Mouse (Mus musculus) forebrain, embryonic 13.5 days (tissue): ENCODE results near the gene Myo5a. TPM values are rescaled to one million over a fixed set of nuclear protein-coding genes. Genes with fewer than 3 reads are reported as not detected.

Experiments used
- ATAC-seq: fragments of 200-750 bp; cut with Nextera tagmentation; 2 replicates; pipeline ENCODE4 v1.8.0; 2017
- H3K27ac ChIP-seq: fragments of 300-500 bp; sonication (generic); 2 replicates; pipeline ENCODE4 v1.5.1; 2015; ENCODE audit warnings: inconsistent platforms, mild to moderate bottlenecking, moderate library complexity
- H3K27me3 ChIP-seq: fragments of 300-500 bp; sonication (generic); 2 replicates; pipeline ENCODE4 v1.6.1; 2015; ENCODE audit warnings: mild to moderate bottlenecking, inconsistent platforms
- H3K36me3 ChIP-seq: fragments of 300-500 bp; sonication (generic); 2 replicates; pipeline ENCODE4 v1.6.1; 2015; ENCODE audit warnings: mild to moderate bottlenecking, inconsistent platforms; ENCODE audit not compliant: poor library complexity, severe bottlenecking
- H3K4me1 ChIP-seq: fragments of 300-500 bp; sonication (generic); 2 replicates; pipeline ENCODE4 v1.6.1; 2015; ENCODE audit warnings: inconsistent platforms
- H3K4me2 ChIP-seq: fragments of 300-500 bp; sonication (generic); 2 replicates; pipeline ENCODE4 v1.6.1; 2015; ENCODE audit warnings: inconsistent platforms, mild to moderate bottlenecking, moderate library complexity
- H3K4me3 ChIP-seq: fragments of 300-500 bp; sonication (generic); 2 replicates; pipeline ENCODE4 v1.5.1; 2015; ENCODE audit warnings: mild to moderate bottlenecking, inconsistent platforms
- H3K9ac ChIP-seq: fragments of 300-500 bp; sonication (generic); 2 replicates; pipeline ENCODE4 v1.6.1; 2015; ENCODE audit warnings: mild to moderate bottlenecking, inconsistent platforms
- H3K9me3 ChIP-seq: fragments of 300-500 bp; sonication (generic); replicated peaks from 2 replicates; pipeline ENCODE4 v1.6.1; 2016; ENCODE audit warnings: inconsistent platforms
- WGBS: fragments of 180-500 bp; shearing (Covaris S2); methylation state at CpG from one replicate; pipeline ENCODE4 v1.1.7; 2015; 5-methylcytosine and 5-hydroxymethylcytosine counted together
- polyA plus RNA-seq: library from polyadenylated mRNA; unstranded; fragments of >200 nt; fragmentation: Nextera tagmentation; extraction: Ambion mirVana; gene quantifications from 2 replicates; pipeline ENCODE4 v1.2.1, GENCODE M21; 2015

The Myo5a gene
- polyA plus RNA-seq, 1 experiment from 2014 or later: 26.9 TPM

DNA sequence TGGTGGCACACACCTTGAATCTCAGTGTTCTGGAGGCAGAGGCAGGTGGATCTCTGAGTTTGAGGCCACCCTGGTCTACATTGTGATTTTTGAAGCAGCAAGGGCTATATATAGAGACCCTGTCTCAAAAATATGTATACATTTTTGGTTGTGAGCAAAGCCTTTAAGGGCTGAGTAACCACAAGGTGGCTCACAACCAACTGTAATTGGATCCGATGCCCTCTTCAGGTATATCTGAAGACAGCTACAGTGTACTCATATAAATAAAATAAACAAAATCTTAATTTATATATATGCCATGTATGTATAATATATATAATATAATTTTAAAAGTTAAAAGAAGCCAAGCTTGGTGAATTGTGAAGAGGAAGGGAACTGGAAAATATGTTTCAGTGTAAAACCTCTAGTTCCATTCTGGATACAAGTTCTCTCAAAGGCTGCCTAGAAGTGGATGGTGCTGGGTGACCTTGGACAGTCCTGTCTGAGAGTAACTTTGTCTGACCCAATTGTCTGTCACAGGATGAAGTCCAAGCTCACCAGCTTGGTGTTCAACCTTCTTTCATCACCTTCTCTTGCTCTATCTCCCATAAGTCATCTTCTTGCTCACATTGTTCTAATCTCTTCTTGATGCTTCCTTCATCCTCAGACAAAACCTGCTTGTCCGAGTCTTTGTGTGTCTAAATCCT lies 28.8 kb upstream of the Myo5a start:
- peaks cover 20% of the 10 kb centered on the region for H3K4me1 ChIP-seq
- WGBS: 88% methylated on average over 2 of the region's 2 CpGs
- no peak for ATAC-seq

DNA sequence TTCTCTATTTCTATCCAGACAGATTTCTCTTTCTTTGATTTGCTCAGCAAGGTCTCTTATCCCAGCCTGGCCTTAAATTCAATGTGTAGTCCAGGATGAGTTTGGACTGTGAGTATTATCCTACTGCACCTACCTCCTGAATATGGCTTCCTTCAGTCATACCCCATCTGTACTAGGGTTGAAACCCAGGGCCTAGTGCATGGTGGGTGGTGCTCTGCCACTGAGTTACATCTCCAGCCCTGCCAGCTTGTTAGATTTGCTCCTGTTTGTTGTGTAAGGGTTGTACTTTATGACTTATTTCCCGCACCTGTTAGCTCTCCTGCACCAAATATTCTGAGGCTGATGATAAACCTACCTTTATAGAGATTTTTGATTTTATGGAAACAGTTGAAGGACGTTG lies 27.6 kb upstream of the Myo5a start:
- 97% methylated on average over 2 of the region's 2 CpGs for WGBS
- Histone ChIP-seq H3K4me1 (peaks cover 20% of the 10 kb centered on the region), H3K4me2 (no peak overlapping the region), H3K9me3 (no peaks in the 10 kb centered on the region), H3K27ac (no peak overlapping the region), H3K4me3 (no peak overlapping the region), H3K27me3 (no peaks in the 10 kb centered on the region), H3K36me3 (peaks cover 19% of the 10 kb centered on the region), H3K9ac (no peak overlapping the region)
- no peak for ATAC-seq

More for the DNA sequence above, 28.8 kb upstream of the Myo5a start:
- H3K4me3 ChIP-seq: no peak overlapping the region
- peaks cover 19% of the 10 kb centered on the region for H3K36me3 ChIP-seq
- H3K9ac ChIP-seq: no peak overlapping the region
- no peaks in the 10 kb centered on the region for H3K9me3 ChIP-seq
- no peak overlapping the region for H3K4me2 ChIP-seq
- no peaks in the 10 kb centered on the region for H3K27me3 ChIP-seq
- no peak overlapping the region for H3K27ac ChIP-seq

DNA sequence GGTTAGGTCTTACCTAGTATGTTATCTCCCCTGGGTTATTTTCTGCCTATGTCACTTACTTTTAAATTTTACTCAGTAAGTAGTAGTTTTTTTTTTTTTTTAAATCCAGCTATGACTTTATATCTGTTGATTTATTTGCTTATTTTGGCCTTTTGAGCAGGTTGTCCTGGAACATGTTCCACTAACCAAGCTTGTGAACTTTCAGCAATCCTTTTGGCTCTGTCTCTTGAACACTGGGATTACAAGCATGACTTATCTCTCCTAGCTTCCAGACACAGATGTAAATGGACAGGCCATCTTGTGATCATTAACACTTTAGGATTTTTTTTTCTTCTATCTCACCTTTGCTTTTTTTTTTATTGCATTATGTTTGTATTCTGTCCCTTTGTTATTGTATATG lies 23.7 kb upstream of the Myo5a start:
- Histone ChIP-seq H3K9ac (no peak overlapping the region), H3K27ac (no peak overlapping the region), H3K4me3 (no peak overlapping the region), H3K36me3 (peaks cover 19% of the 10 kb centered on the region), H3K4me2 (no peak overlapping the region), H3K4me1 (0 out of 2 replicates have a peak, but pooled peaks cover 4% of the 10 kb centered on the region), H3K9me3 (no peaks in the 10 kb centered on the region), H3K27me3 (no peaks in the 10 kb centered on the region)
- no peak for ATAC-seq

DNA sequence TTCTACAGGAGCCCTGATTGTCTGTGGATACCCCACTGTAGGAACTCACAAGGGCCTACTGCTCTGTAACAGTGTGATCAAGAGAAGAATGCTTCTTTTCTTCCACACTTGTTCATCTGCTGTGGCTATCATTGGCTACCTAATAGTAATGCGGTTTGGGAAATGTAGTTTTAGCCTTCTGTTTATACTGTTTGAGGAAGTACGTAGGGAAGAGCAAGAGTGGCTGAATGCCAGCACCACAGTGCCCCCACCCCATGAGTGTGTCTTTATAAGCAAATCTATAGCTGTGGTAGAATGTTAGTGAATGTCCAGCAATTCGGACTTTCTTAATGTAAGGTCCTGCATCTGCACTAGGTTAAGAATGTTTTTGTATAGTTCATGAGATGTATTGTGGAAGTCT lies 21.7 kb upstream of the Myo5a start:
- Histone ChIP-seq H3K27me3 (no peaks in the 10 kb centered on the region), H3K9me3 (no peaks in the 10 kb centered on the region), H3K4me3 (no peak overlapping the region), H3K4me1 (0 out of 2 replicates have a peak, but pooled peaks cover 4% of the 10 kb centered on the region), H3K4me2 (no peak overlapping the region), H3K36me3 (peaks cover 9% of the 10 kb centered on the region; the same call in 1 of the 2 replicates), H3K9ac (no peak overlapping the region), H3K27ac (no peak overlapping the region)
- ATAC-seq: no peak
- 85% methylated on average over 3 of the region's 3 CpGs for WGBS

DNA sequence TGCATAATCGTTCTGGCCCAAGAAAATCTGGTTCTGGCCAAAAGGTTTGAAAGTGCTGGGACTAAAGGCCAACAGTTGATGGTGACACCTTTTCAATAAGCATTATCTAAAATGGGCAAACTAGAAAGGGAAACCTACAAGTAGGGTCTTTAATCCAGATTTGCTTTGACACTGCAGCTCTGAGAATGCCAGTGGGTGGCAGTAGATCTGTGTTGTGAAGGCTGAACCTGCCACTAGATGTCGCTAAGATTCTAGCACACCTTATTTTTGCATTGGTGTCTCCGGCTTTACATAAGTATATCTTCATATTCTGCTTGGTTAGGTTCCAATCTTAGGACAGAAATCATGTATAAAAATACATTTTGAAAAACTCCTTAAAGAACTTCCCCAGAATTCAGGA lies 20.8 kb upstream of the Myo5a start:
- H3K27me3 ChIP-seq: no peaks in the 10 kb centered on the region
- peak; percentile 61; the same call in 1 of the 2 replicates for ATAC-seq
- WGBS: 34% methylated on average over 3 of the region's 3 CpGs
- no peak overlapping the region for H3K9ac ChIP-seq
- 0 out of 2 replicates have a peak, but pooled peaks cover 4% of the 10 kb centered on the region for H3K4me1 ChIP-seq
- H3K9me3 ChIP-seq: no peaks in the 10 kb centered on the region
- no peak overlapping the region for H3K4me2 ChIP-seq
- H3K27ac ChIP-seq: no peak overlapping the region
- H3K4me3 ChIP-seq: no peak overlapping the region
- H3K36me3 ChIP-seq: peaks cover 8% of the 10 kb centered on the region; the same call in 1 of the 2 replicates

DNA sequence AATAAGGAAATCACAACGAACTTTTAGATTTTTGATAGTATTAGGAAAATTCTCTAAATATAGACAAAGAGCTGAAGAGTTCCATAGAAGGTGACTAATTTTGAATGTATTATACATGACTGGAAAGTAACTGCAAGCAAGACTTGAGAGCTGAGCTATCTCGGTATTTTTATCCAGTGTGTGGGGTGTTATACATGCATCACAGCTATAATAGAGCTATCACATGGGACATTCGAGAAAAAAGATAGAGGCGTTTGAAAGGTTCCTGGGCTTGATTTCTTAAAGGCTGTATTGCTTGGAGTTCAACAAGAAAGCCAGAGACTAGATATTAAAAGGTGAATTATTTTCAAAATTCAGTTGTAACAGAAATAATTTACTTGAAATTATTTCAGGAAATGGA lies 19.0 kb upstream of the Myo5a start:
- 92% methylated on average over 4 of the region's 4 CpGs for WGBS
- no peak overlapping the region for H3K9ac ChIP-seq
- H3K4me2 ChIP-seq: no peak overlapping the region
- 0 out of 2 replicates have a peak, but pooled peaks cover 4% of the 10 kb centered on the region for H3K4me1 ChIP-seq
- no peak for ATAC-seq
- H3K4me3 ChIP-seq: no peak overlapping the region
- no peaks in the 10 kb centered on the region for H3K9me3 ChIP-seq
- H3K36me3 ChIP-seq: peaks cover 6% of the 10 kb centered on the region
- H3K27me3 ChIP-seq: no peaks in the 10 kb centered on the region
- H3K27ac ChIP-seq: no peak overlapping the region

DNA sequence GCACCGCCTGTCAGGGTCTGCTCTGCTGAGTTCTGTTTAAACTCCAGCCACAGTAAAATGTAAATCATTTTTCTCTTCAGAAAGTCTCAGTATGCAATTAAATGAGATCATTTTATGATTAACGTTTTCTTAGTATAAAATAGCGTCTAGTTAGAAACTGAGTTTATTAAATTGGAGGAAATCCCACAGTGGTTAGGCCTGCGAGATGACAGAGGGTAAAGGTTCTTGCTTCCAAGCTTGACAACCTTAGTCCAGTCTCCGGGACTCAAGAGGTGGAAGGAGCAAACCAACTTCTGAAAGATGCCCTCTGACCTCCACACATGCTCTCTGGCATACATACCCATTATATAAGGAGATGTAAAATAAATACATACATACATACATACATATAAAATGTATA lies 15.8 kb upstream of the Myo5a start:
- no peak for ATAC-seq

DNA sequence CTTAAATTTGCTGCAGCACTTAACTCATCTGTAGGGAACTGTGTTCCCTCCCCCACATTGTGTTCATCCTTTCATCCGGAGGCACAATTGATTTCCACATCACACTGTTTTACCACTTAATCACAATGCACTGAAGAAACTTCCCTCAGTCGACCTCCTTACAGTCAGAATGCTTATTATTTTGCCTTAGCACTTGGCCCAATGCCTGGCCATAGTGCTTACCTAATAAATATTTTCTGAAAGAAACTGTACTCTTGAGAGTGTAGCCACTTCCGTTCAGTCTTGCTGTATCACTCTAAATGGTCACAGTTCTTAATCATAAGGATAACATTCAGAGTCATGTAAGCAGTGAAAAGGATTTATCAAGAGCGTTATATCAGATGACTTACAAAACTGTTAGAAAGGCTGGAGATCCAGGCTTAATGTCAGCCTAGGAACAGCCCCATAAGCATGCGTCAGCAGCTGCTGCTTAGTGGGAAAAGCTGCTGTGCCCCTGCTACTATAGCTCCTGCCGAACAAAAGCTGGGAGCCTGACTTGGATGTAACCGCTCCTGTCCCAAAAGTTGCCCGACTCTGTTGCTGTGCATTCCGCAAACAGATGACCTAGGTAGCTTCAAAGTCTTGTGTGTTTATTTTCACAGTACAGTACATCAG lies 6.0 kb upstream of the Myo5a start:
- 75% methylated on average over 9 of the region's 9 CpGs for WGBS

More for the DNA sequence above, 15.8 kb upstream of the Myo5a start:
- no peak overlapping the region for H3K4me3 ChIP-seq
- H3K27me3 ChIP-seq: no peaks in the 10 kb centered on the region
- no peaks in the 10 kb centered on the region for H3K9me3 ChIP-seq
- no peak overlapping the region for H3K9ac ChIP-seq
- WGBS: 92% methylated on average over 5 of the region's 5 CpGs
- no peak overlapping the region for H3K4me2 ChIP-seq
- H3K27ac ChIP-seq: no peak overlapping the region
- H3K4me1 ChIP-seq: no peaks in the 10 kb centered on the region
- peaks cover 31% of the 10 kb centered on the region for H3K36me3 ChIP-seq

DNA sequence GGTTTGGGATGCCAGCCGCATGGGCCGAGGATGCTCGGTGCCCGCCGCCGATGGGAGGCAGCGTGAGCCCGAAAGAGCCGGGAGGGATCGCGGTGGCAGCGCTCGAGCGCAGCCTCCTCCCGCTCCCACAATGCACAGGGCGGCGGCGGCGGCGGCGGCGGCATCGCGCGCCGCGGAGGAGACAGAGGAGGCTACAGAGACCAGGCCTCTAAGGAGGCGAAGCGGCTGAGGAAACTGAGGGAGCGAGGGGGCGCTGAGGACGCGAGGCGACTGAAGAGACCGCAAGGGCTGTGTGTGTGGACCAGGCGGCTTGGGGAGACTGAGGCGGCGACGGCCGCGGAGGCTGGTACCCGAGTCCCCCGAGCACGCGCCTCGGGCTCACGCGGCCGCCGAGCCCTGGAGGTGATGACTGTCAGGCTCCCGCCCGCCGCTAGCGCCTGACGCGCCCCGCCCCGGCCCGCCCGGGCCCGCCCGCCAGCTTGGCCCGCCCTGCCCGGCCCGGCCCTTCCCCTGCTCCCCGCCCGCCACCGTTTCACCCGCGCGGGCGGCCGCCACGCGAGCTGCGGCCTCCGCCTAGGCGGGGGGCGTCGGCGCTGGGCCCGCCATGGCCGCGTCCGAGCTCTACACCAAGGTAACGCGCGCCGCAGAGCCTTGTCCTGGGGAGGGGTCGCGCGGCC lies 352 bp downstream of the Myo5a start:
- Histone ChIP-seq H3K27ac (peak overlapping the region; percentile 96), H3K9ac (peak overlapping the region; percentile 97), H3K4me3 (peak overlapping the region; percentile 93), H3K4me2 (peak overlapping the region; percentile 65), H3K4me1 (peaks cover 27% of the 10 kb centered on the region), H3K36me3 (no peaks in the 10 kb centered on the region), H3K9me3 (no peaks in the 10 kb centered on the region), H3K27me3 (no peaks in the 10 kb centered on the region)
- under 1% methylated on average over 59 of the region's 92 CpGs for WGBS
- ATAC-seq: peak; percentile 97

More for the DNA sequence above, 6.0 kb upstream of the Myo5a start:
- Histone ChIP-seq H3K4me3 (no peak overlapping the region), H3K36me3 (peaks cover 2% of the 10 kb centered on the region), H3K4me1 (no peaks in the 10 kb centered on the region), H3K4me2 (no peak overlapping the region), H3K27ac (no peak overlapping the region), H3K9me3 (no peaks in the 10 kb centered on the region), H3K9ac (no peak overlapping the region), H3K27me3 (no peaks in the 10 kb centered on the region)
- no peak for ATAC-seq

DNA sequence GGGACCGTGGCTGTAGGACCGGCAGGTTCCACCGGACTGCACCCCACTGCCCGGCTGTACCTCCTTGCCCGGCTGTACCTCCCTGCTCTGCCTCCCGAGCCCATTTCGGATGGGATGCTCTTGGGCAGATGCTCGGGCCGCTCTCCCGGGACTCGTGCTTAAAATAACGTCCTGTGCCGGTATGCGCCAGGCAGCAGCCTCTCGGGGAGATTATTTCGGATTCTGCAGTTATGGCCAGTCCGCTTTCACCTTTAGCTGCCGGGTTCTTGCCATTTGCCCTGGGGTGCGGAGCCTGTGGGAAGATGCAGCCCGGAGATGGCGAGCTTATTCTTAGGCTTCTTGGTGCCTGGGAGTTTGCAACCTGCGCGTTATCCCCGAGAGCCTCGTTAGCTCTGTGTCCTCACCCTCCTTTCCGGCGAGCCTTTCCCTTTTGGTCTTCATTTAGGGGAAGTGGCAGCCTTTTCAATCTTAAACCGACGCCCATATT lies 934 bp downstream of the Myo5a start:
- Histone ChIP-seq H3K4me1 (peaks cover 27% of the 10 kb centered on the region), H3K36me3 (no peaks in the 10 kb centered on the region), H3K27ac (peak overlapping the region; percentile 96), H3K9me3 (no peaks in the 10 kb centered on the region), H3K4me3 (peak overlapping the region; percentile 93), H3K9ac (peak overlapping the region; percentile 97), H3K27me3 (no peaks in the 10 kb centered on the region), H3K4me2 (peak overlapping the region; percentile 65)
- 0% methylated on average over 29 of the region's 29 CpGs for WGBS
- peak; percentile 12 for ATAC-seq

DNA sequence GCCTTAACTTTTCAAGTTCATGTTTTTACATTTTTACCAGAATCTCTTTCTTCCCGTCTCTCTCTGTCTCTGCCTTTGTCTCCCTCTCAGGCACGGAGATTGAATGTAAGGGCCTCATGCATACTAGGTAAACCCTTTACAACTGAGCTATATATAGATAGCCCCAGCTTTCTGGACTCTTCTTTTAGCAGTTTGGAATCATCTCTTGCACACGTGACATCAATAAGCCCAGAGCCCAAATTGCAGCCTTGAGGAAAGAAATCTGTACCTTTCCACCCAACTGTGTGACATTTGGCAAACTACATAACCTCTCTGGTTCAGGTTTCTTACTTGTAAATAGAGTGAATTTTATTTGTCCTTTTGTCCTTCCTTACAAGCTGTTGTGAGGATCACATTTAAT lies 1.5 kb downstream of the Myo5a start:
- Histone ChIP-seq H3K9ac (peak overlapping the region; percentile 97), H3K27me3 (no peaks in the 10 kb centered on the region), H3K4me2 (peak overlapping the region; percentile 65), H3K36me3 (no peaks in the 10 kb centered on the region), H3K4me3 (peak overlapping the region; percentile 93), H3K4me1 (peaks cover 31% of the 10 kb centered on the region), H3K9me3 (no peaks in the 10 kb centered on the region), H3K27ac (peak overlapping the region; percentile 96; the same call in 1 of the 2 replicates)
- WGBS: 6% methylated on average over 3 of the region's 3 CpGs
- ATAC-seq: no peak

DNA sequence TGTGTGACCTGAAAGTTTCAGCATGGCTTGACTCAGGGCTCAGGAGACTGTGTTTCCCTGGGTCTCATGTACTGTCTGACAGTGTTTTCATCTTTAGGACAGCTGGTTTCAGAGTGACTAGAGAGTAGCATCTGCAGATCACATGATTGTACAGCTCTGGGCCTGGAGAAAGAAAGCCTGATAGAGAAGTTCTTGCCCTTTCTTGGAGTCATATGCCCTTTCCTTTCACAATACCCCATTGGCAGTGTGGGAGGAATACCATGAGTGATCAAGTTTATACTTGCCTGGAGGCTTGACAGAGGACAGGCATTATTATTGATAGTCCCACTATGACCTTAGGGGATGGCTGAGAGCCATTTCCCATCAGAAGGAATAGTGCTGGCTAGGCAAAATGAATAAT lies 6.4 kb downstream of the Myo5a start:
- Histone ChIP-seq H3K27me3 (no peaks in the 10 kb centered on the region), H3K36me3 (no peaks in the 10 kb centered on the region), H3K4me1 (peaks cover 20% of the 10 kb centered on the region), H3K27ac (no peak overlapping the region), H3K9ac (no peak overlapping the region), H3K4me2 (no peak overlapping the region), H3K4me3 (no peak overlapping the region), H3K9me3 (0 out of 2 replicates have a peak, but pooled peaks cover 4% of the 10 kb centered on the region)
- ATAC-seq: no peak
